Mouse (Mus musculus): ENCODE data around the gene Pdcd7. TPM values are rescaled to one million over a fixed set of nuclear protein-coding genes. Genes with fewer than 3 reads are reported as not detected.

Pdcd7 gene
- total and polyA plus RNA-seq, 3 experiments = 22.8 to 34.5 TPM; not detected in 1

- DNase-seq (ENCODE audit: low read depth, low spot score) = no peak
- Histone ChIP-seq H3K79me2 (ENCODE audit: control insufficient read depth, insufficient read depth, low read length, poor library complexity) (no peaks in the 10 kb centered on the region), H3K4me1 (ENCODE audit: control insufficient read depth in 1 of 2, insufficient read depth in 2 of 2, low read length in 2 of 2) (peaks cover 0 to 3% of the 10 kb centered on the region in 2 experiments; a peak in 2 of 4 replicates), H3K9ac (ENCODE audit: control insufficient read depth, low read depth, low read length, poor library complexity, severe bottlenecking) (no peak overlapping the region), H3K27me3 (ENCODE audit: control insufficient read depth in 1 of 2, insufficient read depth in 2 of 2, low read length in 2 of 2) (no peaks in the 10 kb centered on the region), H3K4me3 (ENCODE audit: control insufficient read depth in 1 of 2, insufficient read depth in 1 of 2, low read depth in 2 of 2, low read length in 2 of 2) (no peak overlapping the region), H3K9me3 (replicated peaks; ENCODE audit: insufficient read depth, low read length) (no peaks in the 10 kb centered on the region), H3K36me3 (ENCODE audit: control insufficient read depth in 1 of 2, insufficient read depth in 2 of 2, low read length in 2 of 2) (peaks cover 4 to 37% of the 10 kb centered on the region in 2 experiments), H3K27ac (ENCODE audit: control insufficient read depth, low read depth, low read length) (no peak overlapping the region)
- no peak for TF ChIP-seq NELFE (IDR thresholded peaks at IDR 0.05; ENCODE audit: low read depth, low read length)
- TF ChIP-seq SIN3A (IDR thresholded peaks at IDR 0.05; ENCODE audit: low read length) = no peak
Measured at GRCm38 (mm10) chr9:65322255-65322900, 23.5 kb upstream of the Pdcd7 start.

- Histone ChIP-seq H3K79me2 (ENCODE audit: control insufficient read depth, insufficient read depth, low read length, poor library complexity) (no peaks in the 10 kb centered on the region), H3K4me3 (ENCODE audit: control insufficient read depth in 1 of 2, insufficient read depth in 1 of 2, low read depth in 2 of 2, low read length in 2 of 2) (no peak overlapping the region), H3K9me3 (replicated peaks; ENCODE audit: insufficient read depth, low read length) (no peaks in the 10 kb centered on the region), H3K27ac (ENCODE audit: control insufficient read depth, low read depth, low read length) (no peak overlapping the region), H3K4me1 (ENCODE audit: control insufficient read depth in 1 of 2, insufficient read depth in 2 of 2, low read length in 2 of 2) (peaks cover 0 to 3% of the 10 kb centered on the region in 2 experiments; a peak in 2 of 4 replicates), H3K27me3 (ENCODE audit: control insufficient read depth in 1 of 2, insufficient read depth in 2 of 2, low read length in 2 of 2) (no peaks in the 10 kb centered on the region), H3K36me3 (ENCODE audit: control insufficient read depth in 1 of 2, insufficient read depth in 2 of 2, low read length in 2 of 2) (peaks cover 4 to 28% of the 10 kb centered on the region in 2 experiments), H3K9ac (ENCODE audit: control insufficient read depth, low read depth, low read length, poor library complexity, severe bottlenecking) (no peak overlapping the region)
- DNase-seq (ENCODE audit: low read depth, low spot score) = no peak
- peak; percentile 81; the same call in 1 of the 2 replicates for TF ChIP-seq MAFK (IDR thresholded peaks at IDR 0.05; ENCODE audit: borderline replicate concordance, low read depth, low read length)
- no peak for TF ChIP-seq CHD1 (IDR thresholded peaks at IDR 0.05; ENCODE audit: low read depth, low read length)
- TF ChIP-seq HCFC1 (IDR thresholded peaks at IDR 0.05; ENCODE audit: low read depth, low read length) = no peak
Measured at GRCm38 (mm10) chr9:65325971-65326370, 19.9 kb upstream of the Pdcd7 start.

GRCm38 (mm10) chr9:65327371-65327770 is 18.5 kb upstream of the Pdcd7 start:
- TF ChIP-seq ZKSCAN1 (IDR thresholded peaks at IDR 0.05; ENCODE audit: low read depth, low read length) (no peak), MAX (IDR thresholded peaks at IDR 0.05; ENCODE audit: low read length) (no peak), GABPA (IDR thresholded peaks at IDR 0.05; ENCODE audit: low read depth, low read length) (0 out of 2 replicates have a peak, but pooled peaks have one; percentile 18), POLR2AphosphoS2 (IDR thresholded peaks at IDR 0.05; ENCODE audit: low read length) (no peak), ETS1 (IDR thresholded peaks at IDR 0.05; ENCODE audit: low read depth, low read length) (peak; percentile 14; the same call in 1 of the 2 replicates), EP300 (IDR thresholded peaks at IDR 0.05; ENCODE audit: low read depth in 1 of 2, low read length in 2 of 2) (0 out of 4 replicates have a peak, but pooled peaks of 1 of the 2 experiments have one; percentile 22)
- no peaks in the 10 kb centered on the region for H3K9me3 ChIP-seq (replicated peaks; ENCODE audit: insufficient read depth, low read length)
- peaks cover 0 to 3% of the 10 kb centered on the region in 2 experiments; a peak in 2 of 4 replicates for H3K4me1 ChIP-seq (ENCODE audit: control insufficient read depth in 1 of 2, insufficient read depth in 2 of 2, low read length in 2 of 2)
- no peaks in the 10 kb centered on the region for H3K79me2 ChIP-seq (ENCODE audit: control insufficient read depth, insufficient read depth, low read length, poor library complexity)
- peaks cover 4 to 26% of the 10 kb centered on the region in 2 experiments for H3K36me3 ChIP-seq (ENCODE audit: control insufficient read depth in 1 of 2, insufficient read depth in 2 of 2, low read length in 2 of 2)
- no peak overlapping the region for H3K9ac ChIP-seq (ENCODE audit: control insufficient read depth, low read depth, low read length, poor library complexity, severe bottlenecking)
- H3K4me3 ChIP-seq (ENCODE audit: control insufficient read depth in 1 of 2, insufficient read depth in 1 of 2, low read depth in 2 of 2, low read length in 2 of 2) = no peak overlapping the region
- no peaks in the 10 kb centered on the region for H3K27me3 ChIP-seq (ENCODE audit: control insufficient read depth in 1 of 2, insufficient read depth in 2 of 2, low read length in 2 of 2)
- no peak overlapping the region for H3K27ac ChIP-seq (ENCODE audit: control insufficient read depth, low read depth, low read length)
- peak; percentile 53 for DNase-seq (ENCODE audit: low read depth, low spot score)
